8 mouse cellular contexts compared by ENCODE assay signal in genomic region chr8:105275840-105276239, GRCm38 (mm10). TPM values are rescaled to one million over a fixed set of nuclear protein-coding genes. Genes with fewer than 3 reads are reported as not detected.
A peak's percentile ranks its signal among the peaks of the same experiment; 100 is the strongest.
DNase-seq lines count a peak whose midpoint lies in the region; ATAC-seq and TF ChIP-seq lines count a peak whose summit lies in the region.

Gene Nol3 (plus strand): TSS chr8:105276140.

- no peak for TF ChIP-seq POLR2A in cerebellum, adult 2 months (IDR thresholded peaks at IDR 0.05; ENCODE audit: borderline replicate concordance, insufficient read depth, low read length)

- no peak for TF ChIP-seq CTCF in cerebellum, adult 2 months (IDR thresholded peaks at IDR 0.05; ENCODE audit: borderline replicate concordance, insufficient read depth, low read depth, low read length)

- no peaks in the 10 kb centered on the region for H3K9me3 ChIP-seq in heart, embryonic 11.5 days (replicated peaks; ENCODE audit: control insufficient read depth, low read length)
- no peaks in the 10 kb centered on the region for H3K9me3 ChIP-seq in liver, embryonic 11.5 days (ENCODE audit: control insufficient read depth, low read length)

- peaks cover 3% of the 10 kb centered on the region for H3K4me1 ChIP-seq in cerebellum, adult 2 months (ENCODE audit: control insufficient read depth, insufficient read depth, low read length)
- peaks cover 11% of the 10 kb centered on the region for H3K4me1 ChIP-seq in heart, embryonic 11.5 days (ENCODE audit: control insufficient read depth, insufficient read depth, low read length)
- H3K4me1 ChIP-seq in liver, embryonic 11.5 days (replicated peaks; ENCODE audit: control insufficient read depth, insufficient read depth, low read length): peaks cover 8% of the 10 kb centered on the region

- 9% methylated on average over 10 of the region's 10 CpGs for WGBS in cerebellum, adult 2 months
- WGBS in heart, embryonic 11.5 days (ENCODE audit: insufficient replicate concordance): 10% methylated on average over 10 of the region's 10 CpGs
- 12% methylated on average over 10 of the region's 10 CpGs for WGBS in liver, embryonic 11.5 days

- H3K36me3 ChIP-seq in heart, embryonic 11.5 days (ENCODE audit: control insufficient read depth, insufficient read depth, low read length): no peaks in the 10 kb centered on the region
- H3K36me3 ChIP-seq in liver, embryonic 11.5 days (ENCODE audit: control insufficient read depth, insufficient read depth, low read length): no peaks in the 10 kb centered on the region

- H3K27ac ChIP-seq in cerebellum, adult 2 months (ENCODE audit: insufficient read depth, low read length): no peak within 1 kb of the TSS
- no peak within 1 kb of the TSS for H3K27ac ChIP-seq in heart, embryonic 11.5 days (ENCODE audit: low read depth, low read length)
- H3K27ac ChIP-seq in liver, embryonic 11.5 days (ENCODE audit: low read depth, low read length): no peak within 1 kb of the TSS

- peak within 1 kb of the TSS; percentile 57; the same call in 1 of the 2 replicates for H3K9ac ChIP-seq in heart, embryonic 11.5 days (ENCODE audit: low read depth, low read length)
- no peak within 1 kb of the TSS for H3K9ac ChIP-seq in liver, embryonic 11.5 days (ENCODE audit: low read depth, low read length)

- no peaks in the 10 kb centered on the region; the same call in 1 of the 2 replicates for H3K27me3 ChIP-seq in cerebellum, adult 2 months (ENCODE audit: control insufficient read depth, insufficient read depth, low read length)
- H3K27me3 ChIP-seq in heart, embryonic 11.5 days (ENCODE audit: control insufficient read depth, insufficient read depth, low read length): peaks cover 90% of the 10 kb centered on the region
- H3K27me3 ChIP-seq in liver, embryonic 11.5 days (replicated peaks; ENCODE audit: control insufficient read depth, insufficient read depth, low read length): peaks cover 92% of the 10 kb centered on the region

- no peak for DNase-seq in cerebellum, adult 2 months
- DNase-seq in cerebellum, postnatal 10 days: no peak
- peak; percentile 28 for DNase-seq in MN1 (ENCODE audit: low spot score)
- no peak for DNase-seq in liver, embryonic 11.5 days (ENCODE audit: low spot score)
- no peak for DNase-seq in retina, postnatal 1 day
- no peak for DNase-seq in spleen, adult 12 weeks (ENCODE audit: low spot score)

- peak within 1 kb of the TSS; percentile 24 for H3K4me3 ChIP-seq in cerebellum, adult 2 months (replicated peaks; ENCODE audit: insufficient read depth, low read depth, low read length)
- peak within 1 kb of the TSS; percentile 41 for H3K4me3 ChIP-seq in heart, embryonic 11.5 days (ENCODE audit: low read depth, low read length)
- peak within 1 kb of the TSS; percentile 38 for H3K4me3 ChIP-seq in liver, embryonic 11.5 days (ENCODE audit: low read depth, low read length)

- ATAC-seq in heart, embryonic 11.5 days (replicated peaks; ENCODE audit: insufficient number of reproducible peaks, low FRiP score, low TSS enrichment): no peak
- no peak for ATAC-seq in liver, embryonic 11.5 days (replicated peaks; ENCODE audit: low FRiP score)
- ATAC-seq in inflammation-experienced regulatory T-cells, adult 6 months: no peak

- H3K4me2 ChIP-seq in heart, embryonic 11.5 days: peak within 1 kb of the TSS; percentile 81
- peak within 1 kb of the TSS; percentile 63 for H3K4me2 ChIP-seq in liver, embryonic 11.5 days

RNA-seq across cellular contexts. Expression of gene Nol3, which starts in this region (rescaled TPM):
- polyA plus RNA-seq in cerebellum, adult 2 months (2012; rRNA removed): 8.8 and 10.4 TPM in 2 replicates
- 1.8 and 2.0 TPM in 2 replicates for polyA plus RNA-seq in heart, embryonic 11.5 days (2014; fragmentation: Nextera tagmentation; extraction: Ambion mirVana)
- polyA plus RNA-seq in liver, embryonic 11.5 days (2014; fragmentation: Nextera tagmentation; extraction: Ambion mirVana): 0.14 and 0.51 TPM in 2 replicates
- under 1 TPM in 1 of 3 experiments, not detected in 2; 0.26 TPM for polyA plus RNA-seq in inflammation-experienced regulatory T-cells, adult 6 months (2017; shearing (Covaris generic))
